Mouse (Mus musculus): ENCODE results near the gene Gabrb1. TPM values are rescaled to one million over a fixed set of nuclear protein-coding genes. Genes with fewer than 3 reads are reported as not detected.
"Not testable (repeated sequence)": the region's sequence is repeated elsewhere in the genome, so short reads cannot be mapped to it uniquely, and the experiment has no call there.

Gabrb1 gene
- total RNA-seq, 2 experiments from 2014 or later: under 0.01 TPM; not detected in 1

GRCm38 (mm10) chr5:71999466-71999865, 341.6 kb downstream of the Gabrb1 start:
- no peak for ATAC-seq (ENCODE audit: poor library complexity, severe bottlenecking)

- no peak for ATAC-seq (ENCODE audit: poor library complexity, severe bottlenecking)
Measured at GRCm38 (mm10) chr5:72003811-72004435, 346.0 kb downstream of the Gabrb1 start.

GRCm38 (mm10) chr5:72036954-72037353, 379.0 kb downstream of the Gabrb1 start:
- no peak for ATAC-seq (ENCODE audit: poor library complexity, severe bottlenecking)

- no peak for ATAC-seq (ENCODE audit: poor library complexity, severe bottlenecking)
Measured at GRCm38 (mm10) chr5:72043226-72044151, 385.6 kb downstream of the Gabrb1 start.

- ATAC-seq (ENCODE audit: poor library complexity, severe bottlenecking): no peak
Measured at GRCm38 (mm10) chr5:72046261-72046660, 388.3 kb downstream of the Gabrb1 start.

GRCm38 (mm10) chr5:72064079-72064478, 406.2 kb downstream of the Gabrb1 start:
- ATAC-seq (ENCODE audit: poor library complexity, severe bottlenecking): no peak

DNA sequence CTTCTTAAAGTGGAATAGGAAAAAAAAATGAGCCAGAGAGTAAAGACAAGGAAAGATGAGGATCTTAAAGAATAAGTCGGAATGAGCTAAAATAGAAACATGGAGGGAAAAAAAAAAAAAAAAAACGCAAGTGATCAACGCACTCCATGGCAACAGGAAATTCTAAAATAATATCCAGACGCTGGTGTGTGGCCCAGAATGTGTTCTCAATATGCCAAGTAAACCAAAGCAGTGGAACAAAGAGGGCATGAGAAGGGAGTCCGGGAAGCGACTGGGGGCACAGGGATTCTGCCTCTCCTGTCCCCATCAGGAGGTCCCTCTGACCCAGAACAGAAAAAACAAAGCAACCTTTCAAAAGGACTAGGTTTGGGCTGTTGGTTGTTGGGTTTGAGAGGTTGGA, 410.9 kb downstream of the Gabrb1 start:
- ATAC-seq (ENCODE audit: poor library complexity, severe bottlenecking): no peak

DNA sequence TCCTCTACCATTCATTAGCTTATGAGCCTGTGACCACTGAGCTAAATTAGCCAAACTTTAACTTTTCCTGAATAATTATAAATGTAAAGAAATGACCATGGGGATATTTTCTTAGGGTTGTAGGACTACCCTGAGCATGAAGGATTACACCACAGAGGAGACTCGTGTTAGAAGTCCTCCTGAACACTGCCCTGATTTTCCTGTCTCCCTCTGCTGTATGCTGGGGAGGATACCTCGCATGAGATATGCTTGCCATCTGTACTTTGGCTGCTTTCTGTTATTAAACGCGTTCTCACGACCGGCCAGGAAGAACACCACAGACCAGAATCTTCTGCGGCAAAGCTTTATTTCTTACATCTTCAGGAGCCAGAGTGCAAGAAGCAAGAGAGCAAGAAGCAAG, 411.5 kb downstream of the Gabrb1 start:
- ATAC-seq (ENCODE audit: poor library complexity, severe bottlenecking): not testable (repeated sequence)

- ATAC-seq (ENCODE audit: poor library complexity, severe bottlenecking): no peak
Measured at GRCm38 (mm10) chr5:72076781-72077180, 418.9 kb downstream of the Gabrb1 start.

GRCm38 (mm10) chr5:72086518-72086917, 428.6 kb downstream of the Gabrb1 start:
- peak; percentile 43; the same call in 1 of the 2 replicates for ATAC-seq (ENCODE audit: poor library complexity, severe bottlenecking)

DNA sequence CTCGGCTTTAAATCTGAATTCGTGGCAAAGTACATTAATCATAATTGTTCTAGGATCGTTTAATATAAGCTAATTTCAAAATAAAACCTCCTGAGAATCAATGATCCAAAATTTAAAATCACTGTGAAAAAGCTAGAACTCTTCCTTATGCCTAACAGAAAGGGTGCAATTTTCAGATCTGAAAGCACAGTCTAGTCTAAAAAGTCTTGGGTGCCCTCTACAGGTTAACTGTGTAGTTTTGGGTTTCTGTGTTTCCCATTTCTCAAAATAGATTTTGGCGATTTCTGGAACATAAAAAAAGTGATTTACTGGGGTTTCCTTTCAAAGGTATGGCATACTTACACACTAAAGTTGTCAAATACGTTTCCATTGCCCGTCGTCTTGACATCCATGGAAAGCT, 436.7 kb downstream of the Gabrb1 start:
- ATAC-seq (ENCODE audit: poor library complexity, severe bottlenecking): no peak

DNA sequence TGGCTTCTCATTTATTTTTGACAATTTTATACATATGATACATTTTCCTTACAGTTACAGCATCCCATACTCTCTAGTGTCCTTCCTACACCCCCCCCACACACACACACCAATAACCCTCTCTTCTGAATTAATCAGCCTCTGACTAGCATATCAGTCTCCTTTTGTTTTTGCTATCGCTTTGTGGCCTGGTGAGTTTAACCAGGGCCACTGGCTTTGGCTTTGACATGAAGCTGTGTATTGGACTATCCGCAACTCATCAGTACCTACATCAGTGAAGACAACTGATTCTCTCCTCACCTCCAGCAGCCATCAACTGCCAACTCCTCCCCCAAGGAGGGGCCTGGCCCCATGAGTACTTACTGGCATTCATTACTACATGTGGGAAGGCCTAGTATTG, 437.1 kb downstream of the Gabrb1 start:
- ATAC-seq (ENCODE audit: poor library complexity, severe bottlenecking): no peak

GRCm38 (mm10) chr5:72104274-72104921, 446.5 kb downstream of the Gabrb1 start:
- no peak for ATAC-seq (ENCODE audit: poor library complexity, severe bottlenecking)

GRCm38 (mm10) chr5:72122414-72123037, 464.6 kb downstream of the Gabrb1 start:
- no peak for ATAC-seq (ENCODE audit: poor library complexity, severe bottlenecking)

GRCm38 (mm10) chr5:72126681-72127080, 468.8 kb downstream of the Gabrb1 start:
- no peak for ATAC-seq (ENCODE audit: poor library complexity, severe bottlenecking)

DNA sequence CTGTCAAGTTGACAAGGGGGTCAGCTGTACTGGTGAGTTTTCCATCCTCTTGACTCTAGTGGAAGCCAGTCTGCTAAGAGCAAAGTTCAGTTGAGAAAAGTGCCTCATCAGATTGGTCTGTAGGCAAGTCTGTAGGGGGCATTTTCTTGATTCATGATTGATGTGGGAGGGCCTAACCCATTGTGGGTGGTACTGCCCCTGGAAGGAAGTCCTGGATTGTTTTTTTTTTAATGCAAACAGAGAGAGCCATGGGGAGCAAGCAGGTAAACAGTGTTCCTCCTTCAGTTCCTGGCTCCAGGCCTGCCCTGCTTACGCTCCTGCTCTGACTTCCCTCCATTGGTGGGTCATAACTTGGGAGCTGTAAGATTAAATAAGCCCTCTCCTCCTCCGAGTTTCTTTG, 476.0 kb downstream of the Gabrb1 start:
- no peak for ATAC-seq (ENCODE audit: poor library complexity, severe bottlenecking)

DNA sequence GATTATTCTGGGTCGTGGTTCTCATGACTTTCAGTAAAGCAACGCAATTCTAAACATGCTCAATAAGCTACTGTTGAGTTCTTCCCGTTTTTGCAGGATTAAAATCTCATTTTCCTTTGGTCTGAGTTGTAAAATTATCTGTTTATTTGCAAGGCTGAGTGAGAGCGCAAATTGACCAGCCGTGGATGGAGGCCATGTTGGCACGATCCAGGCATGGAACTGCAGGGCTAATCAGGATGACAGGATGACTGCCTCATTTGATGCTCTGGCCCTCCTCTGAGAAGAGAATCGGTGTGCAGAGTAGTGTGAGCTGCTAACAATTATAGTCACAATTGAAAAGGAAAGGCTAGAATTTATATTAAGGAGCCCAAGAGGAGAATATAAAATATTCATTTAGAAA, 480.3 kb downstream of the Gabrb1 start:
- ATAC-seq (ENCODE audit: poor library complexity, severe bottlenecking): no peak

GRCm38 (mm10) chr5:72139619-72140018, 481.7 kb downstream of the Gabrb1 start:
- no peak for ATAC-seq (ENCODE audit: poor library complexity, severe bottlenecking)

GRCm38 (mm10) chr5:72148679-72149078, 490.8 kb downstream of the Gabrb1 start:
- ATAC-seq (ENCODE audit: poor library complexity, severe bottlenecking): no peak

GRCm38 (mm10) chr5:72150870-72151269, 493.0 kb downstream of the Gabrb1 start:
- no peak for ATAC-seq (ENCODE audit: poor library complexity, severe bottlenecking)

DNA sequence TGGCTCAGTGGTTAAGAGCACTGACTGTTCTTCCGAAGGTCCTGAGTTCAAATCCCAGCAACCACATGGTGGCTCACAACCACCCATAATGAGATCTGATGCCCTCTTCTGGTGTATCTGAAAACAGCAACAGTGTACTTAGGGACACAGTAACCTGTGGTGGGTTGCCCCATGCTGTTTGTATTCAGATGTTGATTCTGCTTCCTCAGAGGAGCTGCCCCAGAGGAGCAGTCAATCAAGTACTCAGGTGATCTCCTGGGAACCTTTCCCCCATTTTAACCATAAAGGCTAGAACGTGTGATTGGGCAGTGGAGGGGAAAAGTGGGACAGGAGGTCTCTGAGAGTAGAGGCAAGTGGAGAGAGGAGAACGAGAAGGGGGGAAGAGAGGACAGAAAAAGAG, 497.8 kb downstream of the Gabrb1 start:
- ATAC-seq (ENCODE audit: poor library complexity, severe bottlenecking): not testable (repeated sequence)
